Mouse (Mus musculus) forebrain, embryonic 10.5 days (tissue): ENCODE measurements around the gene Wdr45. TPM values are rescaled to one million over a fixed set of nuclear protein-coding genes. Genes with fewer than 3 reads are reported as not detected.
"Not testable (repeated sequence)": the region's sequence is repeated elsewhere in the genome, so short reads cannot be mapped to it uniquely, and the experiment has no call there.

Experiments
- DNase-seq: peaks from one replicate; pipeline ENCODE4 v3.0.0-alpha.2; 2017; ENCODE audit warnings: low spot score; ENCODE audit errors: extremely low spot score
- H3K27ac ChIP-seq: fragments of 300-500 bp; sonication (generic); 2 replicates; pipeline ENCODE4 v1.5.1; 2016; ENCODE audit warnings: mild to moderate bottlenecking
- H3K27me3 ChIP-seq: fragments of 300-500 bp; sonication (generic); 2 replicates; pipeline ENCODE4 v1.6.1; 2016; ENCODE audit warnings: mild to moderate bottlenecking; ENCODE audit not compliant: poor library complexity, severe bottlenecking
- H3K36me3 ChIP-seq: fragments of 300-500 bp; sonication (generic); replicated peaks from 2 replicates; pipeline ENCODE4 v1.6.1; 2016; ENCODE audit warnings: mild to moderate bottlenecking, moderate library complexity
- H3K4me1 ChIP-seq: fragments of 300-500 bp; sonication (generic); 2 replicates; pipeline ENCODE4 v1.6.1; 2016
- H3K4me3 ChIP-seq: fragments of 300-500 bp; sonication (generic); 2 replicates; pipeline ENCODE4 v1.5.1; 2016; ENCODE audit warnings: mild to moderate bottlenecking, moderate library complexity
- H3K9me3 ChIP-seq: fragments of 300-500 bp; sonication (generic); 2 replicates; pipeline ENCODE4 v1.6.1; 2016; ENCODE audit warnings: mild to moderate bottlenecking, moderate library complexity
- WGBS: fragments of 180-500 bp; shearing (Covaris S2); methylation state at CpG from one replicate; pipeline ENCODE4 v1.1.7; 2016; 5-methylcytosine and 5-hydroxymethylcytosine counted together
- polyA plus RNA-seq: library from polyadenylated mRNA; unstranded; fragments of >200 nt; fragmentation: Nextera tagmentation; extraction: Ambion mirVana; gene quantifications from 2 replicates; pipeline ENCODE4 v1.2.1, GENCODE M21; 2016

The Wdr45 gene
- polyA plus RNA-seq, 1 experiment from 2014 or later: 20.0 TPM

DNA sequence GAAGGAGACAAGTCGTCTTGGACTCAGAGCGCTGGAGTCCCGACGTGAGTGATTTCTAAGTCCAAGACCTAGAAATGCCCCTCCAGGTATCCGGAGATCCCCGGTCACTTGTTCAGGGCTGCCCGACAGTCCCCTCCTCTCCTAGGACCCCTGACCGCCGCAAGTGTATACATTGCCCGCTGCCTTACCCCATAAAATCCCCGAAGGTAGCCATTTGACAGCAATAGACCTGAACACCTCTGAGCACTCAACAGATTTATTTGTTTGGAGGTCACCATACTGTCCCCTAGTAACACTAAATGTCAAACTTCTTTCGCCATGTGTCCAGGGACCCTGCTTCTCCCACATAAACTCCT, 34.1 kb upstream of the Wdr45 start:
- Histone ChIP-seq H3K9me3 (no peaks in the 10 kb centered on the region; the same call in 1 of the 2 replicates), H3K27me3 (peaks cover 12% of the 10 kb centered on the region), H3K36me3 (no peaks in the 10 kb centered on the region), H3K27ac (0 out of 2 replicates have a peak overlapping the region, but pooled peaks have one; percentile 35), H3K4me3 (peak overlapping the region; percentile 46), H3K4me1 (no peaks in the 10 kb centered on the region)
- WGBS: 25% methylated on average over 12 of the region's 12 CpGs
- DNase-seq: no peak

DNA sequence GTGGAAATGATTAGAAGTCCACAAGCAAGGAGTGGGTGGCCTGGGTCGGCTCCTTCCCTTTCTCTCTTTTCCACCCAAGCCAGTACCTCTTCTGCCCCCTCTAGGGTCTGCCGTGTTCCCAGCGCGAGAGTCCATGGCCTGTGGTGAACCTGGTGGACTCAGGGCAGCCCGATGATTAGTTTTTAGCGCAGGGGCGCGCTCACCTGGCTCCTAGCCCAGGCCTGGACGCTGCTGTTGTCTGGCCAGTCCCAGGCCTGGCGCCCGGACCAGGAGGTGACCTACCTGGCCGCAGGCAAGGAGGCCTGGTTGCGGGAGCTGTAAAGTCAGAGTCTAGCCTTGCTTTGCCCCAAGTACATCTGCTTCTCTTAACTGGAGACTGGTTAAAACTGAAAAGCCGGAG, 33.3 kb upstream of the Wdr45 start, which contains the start of gene Magix:
Gene Magix (minus strand): TSS at position 388 of the 400 bp plus-strand sequence.
- WGBS: 68% methylated on average over 14 of the region's 14 CpGs
- no peak for DNase-seq

DNA sequence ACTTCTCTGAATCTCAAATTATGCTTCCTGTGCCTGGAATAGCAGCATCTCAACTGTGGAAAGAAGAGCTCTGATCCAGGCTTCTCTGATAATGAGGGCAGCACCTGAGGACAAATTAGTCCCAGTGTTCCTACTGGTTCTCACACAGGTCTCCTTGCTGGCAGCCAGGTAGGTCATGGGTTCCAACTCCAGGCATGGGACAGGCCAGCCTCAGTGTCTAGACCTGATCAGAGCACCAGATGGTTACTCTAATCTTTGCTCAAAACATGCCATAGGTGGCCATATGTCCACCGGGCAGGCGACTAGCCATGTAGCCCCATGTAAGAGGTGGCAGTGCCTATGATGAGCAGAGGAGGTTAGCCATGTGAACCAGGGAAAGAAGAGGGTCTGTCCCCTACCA, 25.8 kb upstream of the Wdr45 start:
- DNase-seq: no peak
- no peaks in the 10 kb centered on the region for H3K36me3 ChIP-seq
- WGBS: 93% methylated on average over 2 of the region's 2 CpGs
- H3K27me3 ChIP-seq: no peaks in the 10 kb centered on the region
- H3K9me3 ChIP-seq: no peaks in the 10 kb centered on the region
- H3K4me3 ChIP-seq: no peak overlapping the region
- no peak overlapping the region for H3K27ac ChIP-seq
- H3K4me1 ChIP-seq: no peaks in the 10 kb centered on the region

More for the DNA sequence above, 33.3 kb upstream of the Wdr45 start, which contains the start of gene Magix:
- H3K36me3 ChIP-seq: no peaks in the 10 kb centered on the region
- H3K27me3 ChIP-seq: peaks cover 9% of the 10 kb centered on the region
- 0 out of 2 replicates have a peak within 1 kb of the TSS, but pooled peaks have one; percentile 35 for H3K27ac ChIP-seq
- H3K4me3 ChIP-seq: peak within 1 kb of the TSS; percentile 46
- no peaks in the 10 kb centered on the region; the same call in 1 of the 2 replicates for H3K9me3 ChIP-seq
- no peaks in the 10 kb centered on the region for H3K4me1 ChIP-seq

DNA sequence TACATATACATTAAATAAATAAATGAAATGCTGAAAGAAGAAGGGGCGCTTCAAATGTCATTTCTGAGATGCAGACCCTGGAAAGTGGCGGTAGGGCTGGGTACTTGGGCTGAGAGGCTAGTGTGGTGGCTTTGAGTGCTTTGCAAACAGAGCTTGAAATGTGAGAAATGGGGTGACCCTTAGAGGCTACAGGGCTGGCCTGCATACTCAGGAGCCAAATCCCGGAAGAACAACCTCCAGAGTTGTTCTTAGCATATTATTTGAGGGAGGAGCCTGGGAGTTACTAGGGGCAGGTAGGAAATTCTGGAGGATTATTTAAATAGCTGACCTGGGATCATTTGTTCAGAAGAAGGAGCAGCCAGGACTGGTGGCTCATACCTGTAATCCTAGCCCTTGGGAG, 23.6 kb upstream of the Wdr45 start:
- WGBS: 71% methylated on average over 3 of the region's 3 CpGs
- Histone ChIP-seq H3K36me3 (no peaks in the 10 kb centered on the region), H3K4me3 (no peak overlapping the region), H3K4me1 (no peaks in the 10 kb centered on the region), H3K9me3 (no peaks in the 10 kb centered on the region), H3K27me3 (no peaks in the 10 kb centered on the region), H3K27ac (no peak overlapping the region)
- no peak for DNase-seq

DNA sequence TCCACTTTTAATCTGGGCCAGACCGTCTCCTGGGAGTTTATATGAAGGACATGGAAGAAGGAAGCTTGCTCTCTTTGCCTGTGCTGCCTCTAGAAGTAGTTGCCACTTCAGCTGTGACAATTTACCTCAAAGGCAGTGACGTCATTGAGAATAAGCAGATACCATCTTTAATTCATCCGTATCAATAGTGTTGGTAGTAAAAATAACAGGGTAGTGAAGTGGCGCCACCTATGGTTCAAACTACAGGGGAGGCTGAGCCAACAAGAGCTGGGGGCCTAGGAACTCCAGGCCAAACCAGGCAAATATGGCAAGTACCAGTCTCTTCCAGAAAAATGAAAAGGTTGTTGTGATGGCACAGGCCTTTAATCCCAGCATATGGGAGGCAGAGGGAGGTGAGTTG, 21.3 kb upstream of the Wdr45 start:
- WGBS: 43% methylated on average over 4 of the region's 4 CpGs
- no peaks in the 10 kb centered on the region for H3K4me1 ChIP-seq
- H3K4me3 ChIP-seq: no peak overlapping the region
- H3K27me3 ChIP-seq: no peaks in the 10 kb centered on the region
- no peak overlapping the region for H3K27ac ChIP-seq
- no peak for DNase-seq
- no peaks in the 10 kb centered on the region for H3K9me3 ChIP-seq
- H3K36me3 ChIP-seq: no peaks in the 10 kb centered on the region

DNA sequence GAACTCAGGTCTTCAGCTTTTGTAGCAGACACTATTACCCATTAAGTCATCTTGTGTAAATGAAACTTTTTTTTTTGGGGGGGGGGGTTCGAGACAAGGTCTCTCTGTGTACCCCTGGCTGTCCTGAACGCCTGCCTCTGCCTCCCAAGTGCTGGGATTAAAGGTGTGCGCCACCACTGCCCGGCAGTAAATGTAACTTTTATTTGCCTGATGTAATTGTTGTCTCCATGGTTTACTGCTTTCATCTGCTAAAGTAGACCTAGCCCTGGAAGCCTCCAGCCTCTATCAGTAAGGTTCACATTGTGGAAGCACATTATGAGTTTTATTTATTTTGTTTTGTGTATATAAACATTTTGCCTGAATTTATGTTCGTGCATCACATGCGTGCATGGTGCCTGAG, 17.6 kb upstream of the Wdr45 start:
- Histone ChIP-seq H3K27ac (no peak overlapping the region), H3K4me3 (peak overlapping the region; percentile 65), H3K4me1 (0 out of 2 replicates have a peak, but pooled peaks cover 4% of the 10 kb centered on the region), H3K9me3 (no peaks in the 10 kb centered on the region), H3K27me3 (no peaks in the 10 kb centered on the region), H3K36me3 (peaks cover 31% of the 10 kb centered on the region)
- 48% methylated on average over 6 of the region's 6 CpGs for WGBS
- no peak for DNase-seq

DNA sequence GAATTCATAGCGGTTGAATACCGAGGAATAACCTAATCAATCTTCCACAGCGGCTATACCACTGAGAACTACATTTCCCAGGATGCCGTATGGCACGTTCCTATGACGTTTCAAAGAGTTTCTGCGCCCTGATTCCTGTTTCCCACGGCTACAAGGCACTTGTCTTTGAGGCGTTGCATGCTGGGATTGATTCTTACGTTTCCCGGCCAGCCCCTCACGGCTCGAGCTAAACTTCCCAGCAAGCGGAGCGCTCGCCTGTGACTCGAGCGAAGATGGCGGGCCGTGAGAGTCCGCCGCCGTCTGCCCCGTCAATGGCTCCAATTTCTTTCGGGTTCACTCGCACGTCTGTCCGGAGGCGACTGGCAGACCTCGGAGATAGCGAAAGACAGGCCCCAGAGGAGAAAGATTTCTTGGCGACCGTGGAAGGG, 17.2 kb upstream of the Wdr45 start, which contains the start of gene Gpkow:
Gene Gpkow (plus strand): TSS at position 178 of the 428 bp plus-strand sequence.
- 9% methylated on average over 33 of the region's 33 CpGs for WGBS
- Histone ChIP-seq H3K4me1 (0 out of 2 replicates have a peak, but pooled peaks cover 4% of the 10 kb centered on the region), H3K27me3 (no peaks in the 10 kb centered on the region), H3K36me3 (peaks cover 36% of the 10 kb centered on the region), H3K27ac (peak within 1 kb of the TSS; percentile 84), H3K9me3 (no peaks in the 10 kb centered on the region), H3K4me3 (peak within 1 kb of the TSS; percentile 65)
- peak; percentile 78 for DNase-seq

DNA sequence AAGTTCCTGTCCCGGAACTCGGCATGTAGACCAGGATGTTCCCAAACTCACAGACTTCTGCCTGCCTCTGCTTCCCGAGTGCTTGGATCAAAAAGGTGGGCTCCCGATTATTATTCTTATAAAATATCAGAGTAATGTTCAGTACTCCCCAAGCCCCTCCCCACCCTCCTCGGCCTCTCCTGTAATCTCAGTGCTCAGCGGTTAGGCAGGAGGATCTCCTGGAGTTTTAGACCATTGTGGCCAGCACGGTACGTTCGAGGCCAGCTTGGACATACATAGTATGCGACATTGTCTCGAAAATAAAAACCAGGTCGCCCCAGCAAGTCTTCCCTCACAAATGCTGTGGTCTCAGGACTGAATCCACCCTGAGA, 384 bp upstream of the Wdr45 start:
- DNase-seq, H3K36me3 ChIP-seq, H3K4me1 ChIP-seq, H3K9me3 ChIP-seq, H3K27me3 ChIP-seq: not testable (repeated sequence)
- peak overlapping the region; percentile 49 for H3K4me3 ChIP-seq
- WGBS: 32% methylated on average over 6 of the region's 12 CpGs
- H3K27ac ChIP-seq: peak overlapping the region; percentile 75; the same call in 1 of the 2 replicates

DNA sequence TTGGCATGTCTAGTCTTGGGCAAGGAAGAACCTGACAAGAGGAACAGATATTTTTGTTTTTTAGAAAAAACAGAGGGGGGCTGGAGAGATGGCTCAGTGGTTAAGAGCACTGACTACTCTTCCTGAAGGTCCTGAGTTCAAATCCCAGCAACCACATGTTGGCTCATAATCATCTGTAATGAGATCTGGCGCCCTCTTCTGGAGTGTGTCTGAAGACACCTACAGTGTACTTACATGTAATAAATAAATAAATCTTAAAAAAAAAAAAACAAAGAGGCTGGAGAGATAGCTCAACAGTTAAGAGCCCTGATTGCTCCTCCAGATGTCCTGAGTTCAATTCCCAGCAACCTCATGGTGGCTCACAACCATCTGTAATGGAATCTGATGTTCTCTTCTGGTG, 1.9 kb downstream of the Wdr45 start:
- H3K27me3 ChIP-seq, DNase-seq, H3K9me3 ChIP-seq, H3K27ac ChIP-seq, H3K4me1 ChIP-seq, H3K4me3 ChIP-seq, H3K36me3 ChIP-seq: not testable (repeated sequence)
- 41% methylated on average over 1 of the region's 1 CpGs for WGBS

DNA sequence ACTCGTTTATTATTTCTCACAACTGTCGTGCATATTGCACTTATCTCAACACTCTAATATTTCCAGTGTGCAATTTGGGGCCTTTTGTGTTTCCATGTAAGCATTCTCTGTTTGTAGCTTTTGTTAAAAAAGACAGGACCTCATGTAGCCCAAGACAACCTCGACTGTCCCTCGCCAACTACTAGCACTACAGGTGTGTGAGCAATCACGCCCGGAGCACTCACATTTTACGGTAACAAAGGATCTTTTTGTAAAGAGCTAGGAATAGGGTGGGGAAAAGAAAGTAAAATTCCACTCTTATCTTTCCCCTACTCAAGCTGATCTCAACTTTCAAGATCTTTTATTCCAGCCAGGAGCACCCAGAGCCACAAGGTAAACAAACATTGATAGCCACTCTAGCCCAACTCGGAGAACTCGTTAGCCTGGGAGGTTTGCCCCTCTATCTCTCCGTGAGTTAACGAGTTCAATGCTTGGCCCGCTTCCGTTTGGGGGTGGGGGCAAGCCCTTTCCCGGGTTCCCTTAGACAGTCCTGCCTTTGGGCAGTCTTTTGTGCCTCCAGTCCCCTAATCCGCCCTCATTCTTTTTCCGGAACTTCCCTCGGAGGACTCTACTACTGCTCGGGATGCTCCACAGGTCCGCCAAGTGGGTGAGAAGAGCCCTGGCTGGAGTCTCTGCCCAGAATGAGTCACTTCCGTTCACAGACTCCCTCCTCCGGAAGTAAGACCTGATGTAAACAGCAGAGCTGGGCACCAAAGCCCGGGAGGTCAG, 7.6 kb downstream of the Wdr45 start, which contains the start of gene Gm45208:
Gene Gm45208 (plus strand): TSS at position 732 of the 768 bp plus-strand sequence.
- H3K27ac ChIP-seq: peak within 1 kb of the TSS; percentile 94
- peak; percentile 75 for DNase-seq
- peak within 1 kb of the TSS; percentile 64 for H3K4me3 ChIP-seq
- WGBS: 28% methylated on average over 22 of the region's 22 CpGs
- peaks cover 17% of the 10 kb centered on the region for H3K36me3 ChIP-seq
- H3K4me1 ChIP-seq: peaks cover 6% of the 10 kb centered on the region
- no peaks in the 10 kb centered on the region for H3K27me3 ChIP-seq
- H3K9me3 ChIP-seq: no peaks in the 10 kb centered on the region

DNA sequence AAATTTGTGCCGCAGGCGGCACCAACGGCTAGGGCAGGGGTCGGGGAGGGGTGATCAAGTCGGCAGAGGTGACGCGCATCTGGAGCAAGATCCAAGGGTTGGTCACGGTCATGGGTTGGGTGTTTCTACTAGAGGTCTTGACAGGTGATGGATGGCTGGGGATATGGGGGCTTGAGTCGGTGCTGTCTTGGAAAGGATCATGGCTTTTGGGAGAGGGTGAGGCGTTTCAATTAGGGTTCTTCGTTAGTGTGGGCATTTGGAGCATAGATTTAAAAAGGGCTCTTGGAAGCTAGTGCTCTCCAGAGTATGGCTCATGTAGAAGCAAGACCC, 8.1 kb downstream of the Wdr45 start:
- WGBS: 25% methylated on average over 11 of the region's 11 CpGs

DNA sequence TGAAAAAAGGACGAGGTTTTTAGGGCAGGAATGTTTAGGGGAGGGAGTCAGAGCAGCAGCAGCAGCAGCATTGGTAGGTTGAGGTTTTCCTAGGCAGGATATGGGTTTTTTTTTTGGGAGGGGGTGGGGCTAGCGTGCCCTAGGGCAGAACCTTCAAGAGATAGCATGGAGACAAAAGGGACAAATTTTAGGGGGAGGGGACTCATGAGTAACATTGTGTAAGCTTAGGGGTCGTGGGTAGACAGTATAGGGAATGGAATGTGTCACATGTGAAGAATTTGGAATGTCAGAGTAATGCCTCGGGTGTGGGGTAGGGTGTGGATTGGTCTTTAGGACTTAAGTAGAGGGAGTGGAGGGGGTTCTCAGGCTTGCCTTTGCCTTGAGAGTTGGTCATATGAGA, 8.6 kb downstream of the Wdr45 start:
- Histone ChIP-seq H3K27ac (no peak overlapping the region), H3K4me1 (peaks cover 9% of the 10 kb centered on the region), H3K27me3 (no peaks in the 10 kb centered on the region), H3K9me3 (no peaks in the 10 kb centered on the region), H3K36me3 (peaks cover 22% of the 10 kb centered on the region), H3K4me3 (peak overlapping the region; percentile 64)
- DNase-seq: no peak
- 26% methylated on average over 4 of the region's 4 CpGs for WGBS

More for the DNA sequence above, 8.1 kb downstream of the Wdr45 start:
- no peak for DNase-seq
- Histone ChIP-seq H3K36me3 (peaks cover 22% of the 10 kb centered on the region), H3K4me3 (peak overlapping the region; percentile 64), H3K9me3 (no peaks in the 10 kb centered on the region), H3K27ac (peak overlapping the region; percentile 94), H3K4me1 (peaks cover 6% of the 10 kb centered on the region), H3K27me3 (no peaks in the 10 kb centered on the region)

DNA sequence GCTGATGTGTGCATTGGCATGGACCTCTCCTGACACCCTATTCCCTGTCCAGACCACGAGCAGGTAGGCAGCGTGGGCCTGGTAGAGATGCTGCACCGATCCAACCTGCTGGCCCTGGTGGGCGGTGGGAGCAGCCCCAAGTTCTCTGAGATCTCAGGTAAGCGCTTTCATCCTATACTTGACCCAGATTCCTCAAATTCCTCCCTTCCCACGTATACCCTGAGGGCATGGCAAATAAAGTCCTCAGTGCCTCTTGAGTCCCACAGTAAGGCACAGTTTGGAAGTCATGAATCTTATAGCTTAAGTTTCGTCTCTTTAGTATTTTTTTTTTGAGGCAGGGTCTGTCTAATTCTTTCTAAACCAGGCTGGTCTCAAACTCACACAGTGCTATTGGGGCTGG, 10.0 kb downstream of the Wdr45 start:
- DNase-seq: no peak
- Histone ChIP-seq H3K27me3 (no peaks in the 10 kb centered on the region), H3K4me1 (peaks cover 16% of the 10 kb centered on the region), H3K9me3 (0 out of 2 replicates have a peak, but pooled peaks cover 2% of the 10 kb centered on the region), H3K4me3 (no peak overlapping the region), H3K36me3 (peaks cover 22% of the 10 kb centered on the region), H3K27ac (no peak overlapping the region)
- WGBS: 88% methylated on average over 7 of the region's 7 CpGs
